Mouse (Mus musculus) heart, embryonic 12.5 days (tissue): ENCODE results near the gene Eif4e3. TPM values are rescaled to one million over a fixed set of nuclear protein-coding genes. Genes with fewer than 3 reads are reported as not detected.

ENCODE experiments used
- ATAC-seq: fragments of 200-750 bp; cut with Nextera tagmentation; 2 replicates; pipeline ENCODE4 v1.8.0; 2017; ENCODE audit warnings: moderate TSS enrichment, moderate library complexity; ENCODE audit not compliant: insufficient number of reproducible peaks, low FRiP score
- H3K27ac ChIP-seq: fragments of 300-500 bp; sonication (generic); 2 replicates; pipeline ENCODE4 v1.5.1; 2016; ENCODE audit warnings: mild to moderate bottlenecking, moderate library complexity; ENCODE audit not compliant: poor library complexity, severe bottlenecking
- H3K27me3 ChIP-seq: fragments of 300-500 bp; sonication (generic); replicated peaks from 2 replicates; pipeline ENCODE4 v1.6.1; 2016; ENCODE audit warnings: mild to moderate bottlenecking, moderate library complexity
- H3K36me3 ChIP-seq: fragments of 300-500 bp; sonication (generic); 2 replicates; pipeline ENCODE4 v1.6.1; 2016; ENCODE audit warnings: mild to moderate bottlenecking, moderate library complexity
- H3K4me1 ChIP-seq: fragments of 300-500 bp; sonication (generic); replicated peaks from 2 replicates; pipeline ENCODE4 v1.6.1; 2016; ENCODE audit warnings: mild to moderate bottlenecking
- H3K4me2 ChIP-seq: fragments of 300-500 bp; sonication (generic); 2 replicates; pipeline ENCODE4 v1.6.1; 2016; ENCODE audit warnings: mild to moderate bottlenecking, moderate library complexity
- H3K4me3 ChIP-seq: fragments of 300-500 bp; sonication (generic); 2 replicates; pipeline ENCODE4 v1.5.1; 2016; ENCODE audit warnings: mild to moderate bottlenecking
- H3K9ac ChIP-seq: fragments of 300-500 bp; sonication (generic); 2 replicates; pipeline ENCODE4 v1.6.1; 2016; ENCODE audit warnings: mild to moderate bottlenecking, moderate library complexity
- H3K9me3 ChIP-seq: fragments of 300-500 bp; sonication (generic); replicated peaks from 2 replicates; pipeline ENCODE4 v1.6.1; 2016; ENCODE audit warnings: mild to moderate bottlenecking, moderate library complexity
- WGBS: fragments of 180-500 bp; shearing (Covaris S2); methylation state at CpG from one replicate; pipeline ENCODE4 v1.1.7; 2016; 5-methylcytosine and 5-hydroxymethylcytosine counted together
- polyA plus RNA-seq: library from polyadenylated mRNA; unstranded; fragments of >200 nt; fragmentation: Nextera tagmentation; extraction: Ambion mirVana; gene quantifications from 2 replicates; pipeline ENCODE4 v1.2.1, GENCODE M21; 2016

Gene Eif4e3
- polyA plus RNA-seq, 1 experiment from 2014 or later, result 5.6 TPM

DNA sequence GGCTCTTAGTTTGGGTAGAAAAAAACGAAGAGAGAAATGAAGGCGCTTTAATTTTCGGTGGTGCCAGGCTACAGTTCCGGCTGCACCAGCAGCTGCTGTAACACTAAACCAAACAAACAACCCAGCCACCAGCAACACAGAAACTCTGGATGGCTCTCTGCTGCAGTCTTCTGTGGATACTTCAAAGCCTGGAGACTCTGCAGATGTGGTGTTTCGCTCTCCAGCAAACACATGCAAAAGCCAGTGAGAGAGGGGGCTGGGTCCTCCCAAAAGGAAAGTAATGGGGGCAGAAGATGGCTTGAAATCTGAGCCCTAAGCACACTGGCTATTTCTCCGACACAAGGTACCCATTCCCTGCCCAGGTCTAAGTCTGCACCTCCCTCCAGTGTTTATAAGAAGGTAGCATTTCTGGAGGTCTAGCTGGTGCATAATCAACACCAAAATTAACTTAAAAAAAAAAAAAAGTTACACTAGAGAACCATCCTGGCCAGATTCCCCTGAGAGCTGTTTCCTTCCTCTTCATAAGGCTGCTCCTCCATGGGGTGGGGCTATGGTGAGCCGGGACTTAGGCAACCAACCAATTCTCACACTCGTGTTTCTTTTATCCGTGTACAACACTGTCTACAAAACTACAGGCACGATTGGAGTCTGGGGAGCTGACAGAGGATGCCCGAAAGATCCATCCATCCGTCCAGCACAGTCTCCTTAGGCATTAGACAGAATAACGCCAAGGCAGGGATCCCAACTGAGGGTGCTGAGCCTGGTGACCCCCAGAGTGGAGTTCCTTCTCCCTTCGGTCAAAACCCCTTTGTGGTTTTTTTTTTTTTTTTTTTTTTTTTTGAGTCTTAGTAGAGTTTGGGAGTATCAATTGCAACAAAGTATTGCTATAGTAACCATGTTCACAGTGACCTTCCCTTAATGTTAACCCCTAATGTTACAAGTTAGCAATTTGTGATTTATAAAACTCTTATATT lies 55.8 kb downstream of the Eif4e3 start:
- Histone ChIP-seq H3K4me2 (peak overlapping the region; percentile 34), H3K4me1 (peaks cover 26% of the 10 kb centered on the region), H3K9ac (no peak overlapping the region), H3K4me3 (no peak overlapping the region), H3K9me3 (no peaks in the 10 kb centered on the region), H3K27me3 (0 out of 2 replicates have a peak, but pooled peaks cover 8% of the 10 kb centered on the region), H3K36me3 (no peaks in the 10 kb centered on the region), H3K27ac (no peak overlapping the region)
- 45% methylated on average over 14 of the region's 14 CpGs for WGBS
- ATAC-seq, result no peak

DNA sequence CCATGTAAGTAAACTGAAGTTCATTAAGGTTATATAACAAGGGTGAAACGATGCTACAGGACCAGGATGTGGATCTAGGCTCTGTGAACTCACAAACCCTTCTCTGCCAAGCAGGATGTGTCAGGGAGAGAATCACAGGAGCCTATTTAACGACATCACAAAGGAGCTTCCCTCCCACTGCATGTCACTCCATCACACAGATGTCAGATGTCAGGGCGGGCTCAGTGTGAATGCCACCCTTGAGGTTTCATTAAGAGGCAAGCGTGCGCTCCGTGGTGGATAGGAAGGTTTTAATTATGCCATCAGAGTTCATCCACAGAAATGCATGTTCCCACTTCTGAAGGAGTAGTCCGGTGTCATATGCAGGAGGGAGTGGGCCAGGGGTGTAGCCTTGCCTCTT lies 60.5 kb downstream of the Eif4e3 start:
- H3K27ac ChIP-seq, result no peak overlapping the region
- H3K9ac ChIP-seq, result no peak overlapping the region
- H3K27me3 ChIP-seq, result 0 out of 2 replicates have a peak, but pooled peaks cover 4% of the 10 kb centered on the region
- H3K4me1 ChIP-seq, result peaks cover 6% of the 10 kb centered on the region; the same call in 1 of the 2 replicates
- H3K4me2 ChIP-seq, result no peak overlapping the region
- H3K4me3 ChIP-seq, result no peak overlapping the region
- WGBS, result 76% methylated on average over 7 of the region's 7 CpGs
- no peaks in the 10 kb centered on the region for H3K9me3 ChIP-seq
- no peak for ATAC-seq
- no peaks in the 10 kb centered on the region for H3K36me3 ChIP-seq

DNA sequence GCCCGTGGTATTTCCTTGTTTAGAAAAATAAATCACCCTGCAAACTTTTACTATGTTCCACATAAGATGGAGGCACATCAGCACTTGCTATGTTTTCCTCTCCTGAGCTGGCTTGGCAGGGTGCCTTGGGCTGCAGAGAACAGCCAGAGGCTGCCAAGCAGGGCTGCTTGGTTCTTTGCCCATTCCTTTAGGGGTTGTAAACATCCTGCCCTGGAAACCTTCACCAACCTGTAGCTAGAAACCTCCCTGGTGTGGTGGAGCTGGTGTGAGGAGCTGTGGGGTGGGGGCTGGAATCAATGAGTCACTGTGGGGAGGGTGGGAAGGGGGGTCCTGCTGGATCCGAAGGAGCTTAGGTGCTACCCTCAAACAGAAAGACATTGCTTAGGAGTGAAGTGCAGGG lies 61.8 kb downstream of the Eif4e3 start:
- Histone ChIP-seq H3K4me1 (no peaks in the 10 kb centered on the region), H3K27ac (no peak overlapping the region), H3K9me3 (no peaks in the 10 kb centered on the region), H3K9ac (no peak overlapping the region), H3K4me2 (no peak overlapping the region), H3K36me3 (no peaks in the 10 kb centered on the region), H3K4me3 (no peak overlapping the region), H3K27me3 (0 out of 2 replicates have a peak, but pooled peaks cover 4% of the 10 kb centered on the region)
- ATAC-seq, result no peak; the same call in 1 of the 2 replicates
- 63% methylated on average over 2 of the region's 2 CpGs for WGBS

DNA sequence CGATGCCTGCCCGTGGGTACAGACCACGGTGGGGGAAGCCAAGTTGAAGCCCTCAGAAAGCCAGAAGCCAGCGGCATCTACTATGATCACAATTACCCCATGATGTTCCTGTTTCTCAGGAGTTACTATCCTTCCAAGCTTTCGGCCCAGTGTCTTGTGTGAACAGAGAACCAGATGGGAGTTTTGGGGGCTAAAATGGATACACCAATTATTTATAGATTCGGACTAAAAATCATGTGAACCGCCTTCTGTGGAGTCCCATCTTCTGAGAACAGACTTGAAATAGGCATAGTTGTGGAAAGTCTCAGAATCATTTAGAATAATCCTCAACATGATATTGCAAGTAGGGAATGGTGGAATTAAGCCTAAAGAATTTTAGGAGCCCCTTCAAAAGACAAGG lies 64.1 kb downstream of the Eif4e3 start:
- Histone ChIP-seq H3K4me2 (no peak overlapping the region), H3K9me3 (no peaks in the 10 kb centered on the region), H3K27me3 (peaks cover under 1% of the 10 kb centered on the region; the same call in 1 of the 2 replicates), H3K4me3 (no peak overlapping the region), H3K9ac (no peak overlapping the region), H3K36me3 (no peaks in the 10 kb centered on the region), H3K4me1 (no peaks in the 10 kb centered on the region), H3K27ac (no peak overlapping the region)
- no peak for ATAC-seq
- WGBS, result 82% methylated on average over 7 of the region's 7 CpGs

DNA sequence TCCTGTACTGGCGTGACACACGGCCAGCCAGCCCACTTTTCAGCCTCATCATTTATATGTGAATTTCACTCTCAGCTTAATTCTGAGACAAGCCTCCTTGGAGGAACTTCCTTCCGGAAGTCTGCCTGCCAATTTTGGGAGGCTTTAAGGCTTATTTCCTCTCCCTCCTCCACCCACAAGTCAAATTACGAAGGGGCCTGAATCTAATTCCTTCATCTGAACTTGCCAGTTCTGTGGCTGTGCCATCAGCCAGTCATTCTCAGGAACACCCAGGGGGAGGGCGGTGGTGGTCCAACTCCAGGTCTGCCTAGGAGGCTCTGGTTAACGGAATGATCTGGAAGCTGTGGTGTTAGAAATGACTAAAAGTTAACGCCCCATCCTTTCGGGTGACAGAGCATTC lies 65.7 kb downstream of the Eif4e3 start:
- H3K4me1 ChIP-seq, result no peaks in the 10 kb centered on the region
- H3K36me3 ChIP-seq, result no peaks in the 10 kb centered on the region
- 63% methylated on average over 8 of the region's 8 CpGs for WGBS
- H3K4me3 ChIP-seq, result no peak overlapping the region
- H3K27me3 ChIP-seq, result peaks cover 4% of the 10 kb centered on the region; the same call in 1 of the 2 replicates
- H3K9ac ChIP-seq, result no peak overlapping the region
- no peak for ATAC-seq
- no peak overlapping the region for H3K4me2 ChIP-seq
- H3K9me3 ChIP-seq, result no peaks in the 10 kb centered on the region
- no peak overlapping the region for H3K27ac ChIP-seq

DNA sequence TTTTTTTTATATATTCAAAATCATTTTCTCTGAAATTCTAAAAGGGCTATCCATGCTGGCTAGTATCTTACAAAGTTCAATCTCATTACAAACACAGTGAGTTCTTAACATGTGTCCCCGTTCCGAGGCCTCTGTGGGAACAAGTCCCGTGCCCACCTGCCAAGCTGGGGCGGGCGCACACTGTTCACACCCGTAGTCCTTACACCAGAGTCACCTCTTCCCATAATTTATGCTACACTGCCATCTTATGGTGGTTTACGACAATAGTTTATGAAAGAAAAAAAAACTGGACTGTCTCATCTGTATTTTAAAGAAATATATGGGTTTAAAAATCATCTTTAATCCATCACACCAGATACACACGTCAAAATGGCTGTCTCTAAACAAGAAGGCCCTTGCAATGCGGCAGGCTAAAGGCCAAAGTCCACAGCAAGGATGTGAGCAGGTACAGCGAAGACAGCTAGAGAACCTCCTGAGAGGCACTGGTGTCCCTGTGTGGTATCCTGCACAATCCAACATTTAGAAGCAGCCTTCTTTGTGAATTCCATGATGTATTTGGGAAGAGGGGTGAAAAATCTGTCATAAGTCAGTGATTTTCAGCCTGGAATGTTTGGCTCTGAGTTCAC lies 66.3 kb downstream of the Eif4e3 start:
- H3K4me2 ChIP-seq, result peak overlapping the region; percentile 32; the same call in 1 of the 2 replicates
- no peaks in the 10 kb centered on the region for H3K9me3 ChIP-seq
- no peaks in the 10 kb centered on the region for H3K4me1 ChIP-seq
- ATAC-seq, result no peak
- H3K9ac ChIP-seq, result no peak overlapping the region
- no peak overlapping the region for H3K27ac ChIP-seq
- H3K27me3 ChIP-seq, result peaks cover 4% of the 10 kb centered on the region; the same call in 1 of the 2 replicates
- no peak overlapping the region for H3K4me3 ChIP-seq
- 37% methylated on average over 10 of the region's 10 CpGs for WGBS
- H3K36me3 ChIP-seq, result no peaks in the 10 kb centered on the region

DNA sequence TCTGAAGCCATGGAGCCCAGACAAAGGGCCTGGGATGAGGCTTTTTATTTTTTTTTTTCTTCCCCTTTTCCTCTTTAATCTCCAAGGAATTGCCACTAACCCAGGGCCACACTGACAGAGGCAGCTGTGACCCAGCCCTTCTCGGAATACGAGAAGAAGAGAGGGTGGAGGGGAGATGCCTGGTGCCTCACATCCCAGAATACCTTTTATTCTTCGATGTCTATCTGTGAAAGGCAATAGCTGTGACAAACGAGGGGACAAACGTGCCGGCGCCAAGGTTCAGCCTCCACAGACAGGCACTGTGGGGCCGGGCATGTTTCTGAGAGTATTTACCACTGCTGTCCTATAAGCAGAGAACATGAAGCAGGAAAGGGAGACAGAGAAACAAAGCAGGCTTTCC lies 66.9 kb downstream of the Eif4e3 start:
- Histone ChIP-seq H3K9me3 (no peaks in the 10 kb centered on the region), H3K36me3 (no peaks in the 10 kb centered on the region), H3K27ac (no peak overlapping the region), H3K4me3 (no peak overlapping the region), H3K4me1 (no peaks in the 10 kb centered on the region), H3K27me3 (peaks cover 4% of the 10 kb centered on the region; the same call in 1 of the 2 replicates), H3K4me2 (no peak overlapping the region), H3K9ac (no peak overlapping the region)
- 57% methylated on average over 8 of the region's 8 CpGs for WGBS
- ATAC-seq, result no peak

DNA sequence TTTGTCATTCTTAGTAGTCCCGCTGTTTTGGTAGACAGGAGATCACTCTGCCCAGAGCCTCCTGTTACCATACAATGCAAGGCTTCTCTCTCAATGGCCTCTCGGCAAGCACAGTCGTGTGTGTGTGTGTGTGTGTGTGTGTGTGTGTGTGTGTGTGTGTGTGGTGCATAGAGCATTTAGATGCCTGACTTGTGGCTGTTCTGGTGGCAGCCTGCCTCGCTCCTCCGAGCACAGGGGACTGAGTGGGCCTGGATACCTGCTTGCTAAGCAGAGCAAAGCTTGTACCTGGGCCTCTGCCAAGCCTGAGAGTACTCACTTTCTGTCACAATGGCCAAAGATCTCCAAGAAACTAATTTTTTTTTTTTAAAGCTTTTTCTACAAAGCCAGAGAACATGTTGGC lies 67.3 kb downstream of the Eif4e3 start:
- Histone ChIP-seq H3K9ac (no peak overlapping the region), H3K27ac (no peak overlapping the region), H3K4me3 (no peak overlapping the region), H3K9me3 (no peaks in the 10 kb centered on the region), H3K4me2 (no peak overlapping the region), H3K4me1 (no peaks in the 10 kb centered on the region), H3K36me3 (no peaks in the 10 kb centered on the region), H3K27me3 (peaks cover 4% of the 10 kb centered on the region; the same call in 1 of the 2 replicates)
- 75% methylated on average over 5 of the region's 5 CpGs for WGBS
- no peak for ATAC-seq

DNA sequence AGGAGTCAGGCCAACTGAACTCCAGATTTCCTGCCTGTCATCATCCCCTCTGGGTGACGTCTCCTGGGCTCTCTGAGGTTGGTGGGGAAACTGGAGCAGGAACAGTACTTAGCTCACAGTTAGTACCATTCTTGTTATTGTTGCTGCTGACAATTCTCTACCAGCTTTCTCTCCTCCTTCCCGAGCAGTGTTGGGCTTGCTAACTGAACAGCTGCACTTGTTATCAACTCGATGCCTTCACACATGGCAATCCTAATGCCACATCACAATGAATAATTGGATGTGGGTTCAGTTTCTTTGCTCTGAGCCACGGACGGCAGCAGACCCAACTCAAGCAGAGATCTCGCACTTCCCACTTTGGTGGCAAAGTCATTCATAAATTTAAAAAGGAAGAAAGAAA lies 89.5 kb downstream of the Eif4e3 start:
- Histone ChIP-seq H3K4me3 (no peak overlapping the region), H3K27me3 (no peaks in the 10 kb centered on the region), H3K27ac (no peak overlapping the region), H3K9ac (no peak overlapping the region), H3K4me2 (no peak overlapping the region), H3K36me3 (no peaks in the 10 kb centered on the region), H3K9me3 (0 out of 2 replicates have a peak, but pooled peaks cover 3% of the 10 kb centered on the region), H3K4me1 (no peaks in the 10 kb centered on the region)
- WGBS, result 57% methylated on average over 6 of the region's 6 CpGs
- no peak for ATAC-seq

DNA sequence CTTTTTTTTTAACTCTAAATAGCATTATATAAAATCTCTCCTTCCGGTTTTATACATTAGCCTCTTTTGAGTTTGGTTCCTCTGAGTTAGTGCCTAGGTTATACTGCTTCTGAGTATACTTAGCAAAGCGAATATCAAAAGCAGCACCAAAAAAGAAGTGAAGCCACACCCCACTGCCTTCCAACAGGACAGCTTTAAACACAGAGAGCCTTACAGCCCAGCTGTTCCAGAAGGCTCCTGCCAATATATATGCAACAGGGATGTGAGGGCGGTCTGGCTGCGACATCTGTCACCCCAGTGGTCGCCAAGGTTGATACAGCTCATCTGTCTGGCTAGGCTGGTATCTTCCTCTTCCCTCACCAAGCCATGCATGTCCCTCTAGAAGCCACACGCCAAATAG lies 90.9 kb downstream of the Eif4e3 start:
- WGBS, result 81% methylated on average over 6 of the region's 6 CpGs
- ATAC-seq, result no peak
- Histone ChIP-seq H3K9ac (no peak overlapping the region), H3K4me2 (no peak overlapping the region), H3K27me3 (no peaks in the 10 kb centered on the region), H3K4me3 (no peak overlapping the region), H3K27ac (no peak overlapping the region), H3K4me1 (no peaks in the 10 kb centered on the region), H3K36me3 (no peaks in the 10 kb centered on the region), H3K9me3 (0 out of 2 replicates have a peak, but pooled peaks cover 3% of the 10 kb centered on the region)
